Mouse (Mus musculus) heart, postnatal 4 days (tissue): ENCODE data around the gene Wdr31. TPM values are rescaled to one million over a fixed set of nuclear protein-coding genes. Genes with fewer than 3 reads are reported as not detected.
"Not testable (repeated sequence)": the region's sequence is repeated elsewhere in the genome, so short reads cannot be mapped to it uniquely, and the experiment has no call there.

Experiments
- DNase-seq: peaks from one replicate; pipeline ENCODE4 v3.0.0; 2021
- total RNA-seq, 2 experiments: library from RNA; stranded (reverse); gene quantifications; 2 replicates each; pipeline ENCODE4 v1.2.3; 2021

Wdr31 gene
- total RNA-seq, 2 experiments from 2014 or later = 0.86 to 1.4 TPM

- peak; percentile 77 for DNase-seq
Observed at GRCm38 (mm10) chr4:62495946-62496345, 25.2 kb upstream of the Wdr31 start.

GRCm38 (mm10) chr4:62494230-62494629, 23.5 kb upstream of the Wdr31 start:
- no peak for DNase-seq

GRCm38 (mm10) chr4:62492682-62493081, 22.0 kb upstream of the Wdr31 start:
- DNase-seq = no peak

GRCm38 (mm10) chr4:62487914-62488313, 17.2 kb upstream of the Wdr31 start:
- DNase-seq = no peak

DNA sequence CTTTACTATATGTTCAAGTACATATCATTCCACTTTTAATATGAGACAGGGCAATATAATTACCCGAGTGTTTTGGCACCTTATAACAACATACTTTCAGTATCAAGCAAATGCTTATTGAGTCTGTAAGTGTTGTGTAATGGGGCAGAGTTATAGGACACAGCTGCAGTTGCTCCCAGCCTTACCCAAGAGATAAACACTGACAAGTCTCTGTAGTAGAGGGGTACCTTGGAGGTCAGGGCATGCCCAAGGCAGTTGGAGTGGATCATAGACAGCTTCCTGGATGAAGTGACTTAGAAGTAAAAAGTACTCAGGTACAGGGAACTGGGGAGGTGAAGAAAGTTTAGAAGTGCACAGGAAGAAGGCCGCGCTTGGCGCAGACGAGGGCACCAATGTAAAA, 16.5 kb upstream of the Wdr31 start:
- DNase-seq = no peak

- no peak for DNase-seq
Observed at GRCm38 (mm10) chr4:62486162-62486696, 15.5 kb upstream of the Wdr31 start.

- DNase-seq = no peak
Observed at GRCm38 (mm10) chr4:62485450-62486161, 14.9 kb upstream of the Wdr31 start.

DNA sequence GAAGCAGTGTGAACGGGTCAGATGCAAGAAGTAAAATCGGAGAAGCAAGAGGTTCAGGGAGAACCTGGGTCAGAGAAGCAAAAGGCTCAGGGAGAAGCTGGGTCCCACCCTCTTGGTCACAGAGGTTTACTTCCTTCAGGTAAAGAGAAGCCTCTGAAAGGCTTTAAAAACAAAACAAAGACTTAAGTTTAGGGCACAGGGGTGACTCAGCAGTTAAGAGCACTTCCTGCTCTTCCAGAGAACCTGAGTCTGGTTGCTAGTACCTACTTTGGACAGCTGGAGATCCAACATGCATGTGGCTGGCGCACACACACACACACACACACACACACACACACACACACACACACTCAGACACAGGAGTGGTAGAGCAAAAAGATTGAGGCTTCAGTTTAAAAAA, 14.2 kb upstream of the Wdr31 start:
- no peak for DNase-seq

GRCm38 (mm10) chr4:62480709-62481605, 10.3 kb upstream of the Wdr31 start:
- DNase-seq = no peak

DNA sequence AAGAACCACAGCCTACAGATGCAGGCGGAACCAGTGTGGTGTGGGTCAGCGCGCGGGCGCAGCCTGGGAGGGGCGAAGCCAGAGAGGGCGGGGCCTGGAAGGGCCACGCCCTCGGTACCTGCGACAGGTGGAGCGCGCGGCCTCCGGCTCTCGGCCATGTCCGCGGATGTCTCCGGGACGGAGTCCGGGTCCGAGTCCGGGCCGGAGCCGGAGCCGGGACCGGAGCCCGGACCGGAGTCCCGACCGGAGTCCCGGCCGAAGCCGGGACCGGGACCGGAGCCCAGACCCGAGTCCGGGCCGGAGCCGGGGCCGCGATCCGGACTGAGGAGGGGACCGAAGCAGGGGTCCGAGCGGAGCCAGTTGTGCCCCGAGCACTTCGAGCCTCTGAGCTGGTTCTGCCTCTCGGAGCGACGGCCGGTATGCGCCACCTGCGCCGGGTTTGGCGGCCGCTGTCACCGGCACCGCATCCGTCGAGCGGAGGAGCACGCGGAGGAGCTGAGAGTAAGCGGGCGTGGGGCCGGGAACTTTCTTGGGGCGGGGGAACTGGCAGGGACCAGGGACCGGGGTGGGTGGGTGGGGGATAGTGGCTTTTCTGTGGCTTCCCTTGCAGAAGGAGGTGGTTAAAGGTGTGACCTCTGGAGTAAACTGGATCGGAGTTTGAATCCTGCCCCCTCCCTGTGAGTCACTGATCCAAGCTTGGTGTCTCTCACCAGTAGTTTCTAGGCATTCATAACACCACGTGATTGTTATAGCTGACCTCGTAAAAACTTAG, 9.4 kb upstream of the Wdr31 start, which contains the start of gene Bspry:
Bspry (plus strand) TSS at position 117 of the 772 bp plus-strand sequence.
- no peak for DNase-seq

DNA sequence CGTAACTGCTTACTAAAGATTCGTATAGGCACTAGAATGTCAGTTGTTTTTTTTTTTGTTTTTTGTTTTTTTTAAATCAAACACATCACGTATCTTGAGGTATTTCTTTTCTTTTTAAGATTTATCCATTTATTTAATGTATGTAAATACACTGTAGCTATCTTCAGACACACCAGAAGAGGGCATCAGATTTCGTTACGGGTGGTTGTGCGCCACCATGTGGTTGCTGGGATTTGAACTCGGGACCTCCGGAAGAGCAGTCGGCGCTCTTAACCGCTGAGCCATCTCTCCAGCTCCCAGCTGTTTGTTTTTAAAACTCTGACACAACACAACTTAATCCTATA, 8.9 kb upstream of the Wdr31 start:
- not testable (repeated sequence) for DNase-seq

GRCm38 (mm10) chr4:62477542-62478244, 7.0 kb upstream of the Wdr31 start:
- DNase-seq = no peak

DNA sequence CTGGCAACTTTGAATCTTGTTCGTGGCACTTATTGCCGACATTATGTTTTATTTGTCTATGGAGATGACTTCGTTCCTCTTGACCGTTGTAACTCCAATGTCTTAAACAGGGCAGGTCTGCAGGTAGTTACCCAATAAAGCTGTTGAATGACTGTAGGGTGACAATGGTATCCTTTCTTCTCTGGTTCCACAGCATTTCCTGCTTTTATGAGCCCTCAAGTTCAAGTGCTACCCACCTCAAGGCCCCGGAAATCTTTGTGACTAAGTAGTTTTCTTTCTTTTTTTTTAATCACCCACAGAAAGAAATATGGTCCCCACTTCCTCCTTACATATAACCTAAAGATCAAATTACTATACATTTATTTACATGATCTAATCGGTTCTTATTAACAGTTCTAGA, 5.1 kb upstream of the Wdr31 start:
- no peak for DNase-seq

DNA sequence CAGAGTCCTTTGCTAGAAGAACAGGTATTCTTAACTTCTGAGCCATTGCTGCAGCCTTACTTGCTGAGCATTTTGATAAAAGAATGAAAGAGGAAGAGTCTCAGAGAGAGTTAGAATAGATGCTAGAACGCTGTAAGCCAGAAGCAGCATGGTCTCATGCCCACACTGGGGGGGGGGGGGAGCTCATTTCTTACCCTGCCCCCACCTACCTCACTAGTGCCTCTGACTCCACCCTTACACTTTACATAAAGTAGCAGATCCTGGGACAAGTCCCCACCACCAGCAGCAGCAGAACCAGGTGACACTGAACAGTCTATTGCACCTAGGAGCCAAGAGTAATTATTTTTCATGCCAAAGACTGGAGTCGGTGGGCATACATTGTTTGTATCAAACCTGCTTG, 4.4 kb upstream of the Wdr31 start:
- no peak for DNase-seq

- DNase-seq = no peak
Observed at GRCm38 (mm10) chr4:62472071-62472470, 1.4 kb upstream of the Wdr31 start.

GRCm38 (mm10) chr4:62468158-62468557, 2.5 kb downstream of the Wdr31 start:
- DNase-seq = no peak

- no peak for DNase-seq
Observed at GRCm38 (mm10) chr4:62463124-62463523, 7.6 kb downstream of the Wdr31 start.

DNA sequence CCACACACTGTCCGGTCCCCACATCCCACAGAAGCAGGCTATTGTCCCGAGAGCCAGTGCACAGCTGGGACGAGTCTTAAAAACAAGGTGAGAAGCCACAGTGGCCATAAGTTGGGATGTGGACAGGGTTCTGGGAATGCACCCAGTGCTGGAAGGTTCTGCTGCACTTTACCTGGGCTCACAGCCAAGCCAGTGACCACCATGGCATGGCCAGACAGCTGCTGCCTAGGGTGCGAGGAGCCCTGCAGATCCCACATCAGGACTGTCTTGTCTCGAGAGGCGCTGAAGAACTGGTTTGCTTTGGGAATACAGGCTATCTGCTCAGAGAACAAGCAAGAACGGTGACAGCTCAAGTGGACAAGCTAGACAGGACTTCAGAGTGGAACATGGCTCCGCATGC, 10.3 kb downstream of the Wdr31 start:
- no peak for DNase-seq

DNA sequence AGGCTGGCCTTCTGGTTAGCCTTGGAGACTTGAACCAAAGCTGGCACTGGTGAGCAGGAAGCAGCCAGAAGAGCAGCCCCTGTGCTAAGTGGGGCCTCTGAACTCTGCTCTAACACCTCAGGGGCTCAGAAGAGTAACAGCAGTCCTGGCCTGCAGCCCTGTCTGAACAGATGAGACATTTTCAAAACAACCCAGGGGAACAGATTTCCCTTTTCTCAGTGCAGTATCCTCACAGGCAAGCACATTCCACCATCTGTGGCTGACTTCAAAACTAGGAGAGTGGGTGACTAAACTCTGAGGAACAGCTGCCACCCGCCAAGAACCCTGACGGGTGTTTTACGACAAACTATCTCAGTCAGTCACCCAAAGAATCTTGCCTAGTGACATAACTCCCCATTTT, 11.6 kb downstream of the Wdr31 start:
- no peak for DNase-seq

DNA sequence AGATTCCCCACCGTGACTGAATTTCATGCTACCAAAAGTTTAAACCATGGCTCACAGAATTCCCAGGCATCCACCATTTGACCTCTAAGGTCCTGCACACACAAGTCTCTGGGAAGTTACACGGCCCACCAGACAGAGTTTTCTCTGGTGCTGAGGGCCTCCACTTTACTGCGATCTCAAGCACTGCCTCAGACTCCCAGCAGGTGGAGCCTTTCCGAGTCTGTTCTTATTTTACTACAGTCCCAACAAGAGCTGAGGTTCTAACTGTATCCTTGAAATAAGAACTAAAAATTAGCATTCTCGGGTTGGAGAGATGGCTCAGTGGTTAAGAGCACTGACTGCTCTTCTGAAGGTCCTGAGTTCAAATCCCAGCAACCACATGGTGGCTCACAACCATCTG, 15.7 kb downstream of the Wdr31 start:
- peak; percentile 60 for DNase-seq

GRCm38 (mm10) chr4:62440986-62441385, 29.7 kb downstream of the Wdr31 start:
- DNase-seq = no peak

DNA sequence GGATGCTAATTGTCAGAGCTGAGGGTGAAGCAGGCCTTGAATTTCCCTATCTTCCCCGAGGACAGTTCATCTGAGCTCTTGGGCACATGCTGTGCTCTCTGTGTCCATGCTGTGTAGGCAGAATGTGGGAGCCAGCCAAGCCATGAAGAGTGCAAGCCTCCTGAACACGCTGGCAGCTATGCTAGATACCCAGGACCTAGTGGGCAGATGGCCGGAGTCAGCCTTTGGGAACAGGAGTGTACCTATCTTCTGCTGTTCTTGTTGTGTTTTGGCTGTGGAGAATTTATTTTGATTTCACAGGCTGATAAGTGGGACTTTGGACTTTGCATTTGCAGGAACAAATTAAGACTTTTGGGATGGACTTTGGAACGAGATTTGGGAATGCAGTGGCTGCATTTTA, 30.2 kb downstream of the Wdr31 start:
- no peak for DNase-seq
